Mouse (Mus musculus): ENCODE measurements around the gene Tex44.

- TF ChIP-seq TAL1 (IDR thresholded peaks at IDR 0.05; ENCODE audit: low read length) (no peak), GATA1 (IDR thresholded peaks at IDR 0.05; ENCODE audit: low read length) (no peak)
These were observed 15.5 kb downstream of the Tex44 start for GRCm38 (mm10) chr1:86441724-86441979.

All from erythroblast, embryonic 14.5 days (primary cell).